Mouse (Mus musculus) right cerebral cortex, adult 18-20 months (tissue): ENCODE measurements around the gene Aldh4a1.

Source experiments
- DNase-seq: peaks from one replicate; pipeline ENCODE4 v3.0.0; 2022; ENCODE audit warnings: mixed read lengths

The Aldh4a1 gene

GRCm38 (mm10) chr4:139622373-139623282 lies at the start of gene Aldh4a1:
Aldh4a1 (plus strand) TSS chr4:139622866.
- peak; percentile 94 for DNase-seq

DNA sequence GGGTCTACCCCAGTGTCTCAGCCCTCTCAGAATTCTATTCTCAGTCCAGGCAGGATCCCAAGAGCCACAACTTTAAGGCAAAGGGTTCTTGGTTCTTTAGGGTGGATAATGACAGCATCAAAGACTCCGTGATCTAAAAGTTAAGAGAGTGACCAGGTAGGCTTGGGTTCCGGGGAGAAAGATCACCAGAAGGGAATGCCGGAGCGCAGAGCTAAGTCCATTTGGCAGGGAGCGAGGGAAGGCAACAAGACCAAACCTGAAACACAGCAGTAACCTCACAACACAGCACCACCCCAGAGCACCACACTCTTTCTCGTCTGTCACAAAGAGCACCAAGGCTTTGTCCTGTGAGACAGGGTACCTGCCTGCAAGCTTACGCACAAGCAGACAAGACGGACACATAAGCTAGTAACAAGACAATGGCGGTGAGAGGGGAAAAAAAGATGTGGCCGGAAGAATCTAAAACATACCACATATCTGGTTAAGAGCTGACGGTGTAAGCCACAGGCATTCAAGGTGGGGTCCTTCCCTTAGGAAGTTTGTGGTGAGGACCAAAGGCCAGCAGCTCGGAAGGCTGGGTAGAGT lies 49.6 kb upstream of the Aldh4a1 start:
- no peak for DNase-seq

GRCm38 (mm10) chr4:139574156-139574798 lies 48.4 kb upstream of the Aldh4a1 start:
- peak; percentile 99 for DNase-seq

- peak; percentile 65 for DNase-seq
Measured at GRCm38 (mm10) chr4:139574799-139575672, 47.6 kb upstream of the Aldh4a1 start.

DNA sequence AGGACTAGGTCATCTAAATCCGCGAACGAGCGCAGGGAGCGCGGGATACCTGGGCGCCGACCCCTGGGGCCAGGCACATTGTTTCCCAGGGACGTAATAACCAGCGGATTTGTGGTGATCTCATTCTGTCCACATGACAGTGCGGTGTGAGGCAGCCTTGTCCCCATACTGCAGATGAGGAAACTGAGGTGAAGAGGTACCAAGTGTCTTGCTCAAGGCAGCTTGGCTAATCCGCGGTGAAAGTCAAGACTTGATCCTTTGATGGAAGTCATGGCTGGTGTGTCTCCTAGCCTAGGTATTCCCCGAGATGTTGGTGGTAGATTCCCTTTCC lies 47.0 kb upstream of the Aldh4a1 start:
- DNase-seq, result no peak

DNA sequence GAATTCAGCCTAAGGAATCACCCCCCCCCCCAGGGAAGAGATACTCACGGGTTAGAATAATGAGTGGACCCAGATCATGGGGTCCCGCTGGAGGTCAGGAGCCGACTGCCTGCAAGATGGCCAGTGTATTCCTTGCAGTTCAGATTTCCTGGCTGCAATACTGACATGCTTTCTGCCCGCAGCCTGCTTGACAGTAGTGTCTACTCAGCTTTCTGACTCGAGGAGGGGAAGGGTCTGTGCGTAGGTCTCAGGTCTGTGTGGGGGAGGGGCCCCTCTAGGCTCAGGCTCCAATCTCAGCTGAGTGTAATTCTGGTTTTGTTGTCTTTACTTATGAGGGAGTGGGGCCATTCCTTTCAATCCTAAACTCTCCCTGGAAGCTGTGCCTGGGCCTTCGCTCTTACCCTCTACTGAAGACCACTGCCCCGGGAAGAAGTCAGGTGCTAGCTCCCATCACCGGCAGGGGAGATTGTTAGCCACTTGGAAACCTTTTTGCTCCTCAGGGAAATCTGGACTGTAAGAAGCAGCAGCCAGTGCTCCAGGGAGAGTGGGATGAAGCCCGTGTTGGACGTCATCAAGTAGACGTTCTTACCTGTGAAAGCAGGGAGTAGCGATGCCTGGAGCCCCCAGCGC lies 46.3 kb upstream of the Aldh4a1 start:
- no peak for DNase-seq

GRCm38 (mm10) chr4:139577006-139577405 lies 45.7 kb upstream of the Aldh4a1 start:
- DNase-seq, result no peak

DNA sequence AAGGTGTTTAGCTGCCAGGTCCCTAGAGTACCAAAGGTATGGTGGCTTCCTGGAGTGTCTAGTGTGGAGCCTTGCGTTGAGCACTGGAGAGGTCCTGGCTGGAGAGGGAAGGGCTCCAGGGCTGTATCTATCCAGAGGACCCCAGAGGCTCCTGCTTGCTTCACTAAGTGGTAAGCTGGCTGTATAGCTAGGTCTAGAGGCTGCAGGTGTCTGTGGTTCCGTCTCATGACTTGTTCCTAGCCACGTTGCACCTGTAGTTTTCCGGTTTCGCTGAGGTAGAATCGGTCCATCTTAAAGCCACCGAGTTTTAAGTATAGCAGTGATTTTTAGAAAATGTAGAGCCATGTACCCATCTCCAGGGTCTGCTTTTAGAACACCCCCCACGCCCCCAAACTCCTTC lies 44.3 kb upstream of the Aldh4a1 start:
- no peak for DNase-seq

GRCm38 (mm10) chr4:139579003-139579402 lies 43.7 kb upstream of the Aldh4a1 start:
- no peak for DNase-seq

- DNase-seq, result no peak
Measured at GRCm38 (mm10) chr4:139579466-139579865, 43.2 kb upstream of the Aldh4a1 start.

DNA sequence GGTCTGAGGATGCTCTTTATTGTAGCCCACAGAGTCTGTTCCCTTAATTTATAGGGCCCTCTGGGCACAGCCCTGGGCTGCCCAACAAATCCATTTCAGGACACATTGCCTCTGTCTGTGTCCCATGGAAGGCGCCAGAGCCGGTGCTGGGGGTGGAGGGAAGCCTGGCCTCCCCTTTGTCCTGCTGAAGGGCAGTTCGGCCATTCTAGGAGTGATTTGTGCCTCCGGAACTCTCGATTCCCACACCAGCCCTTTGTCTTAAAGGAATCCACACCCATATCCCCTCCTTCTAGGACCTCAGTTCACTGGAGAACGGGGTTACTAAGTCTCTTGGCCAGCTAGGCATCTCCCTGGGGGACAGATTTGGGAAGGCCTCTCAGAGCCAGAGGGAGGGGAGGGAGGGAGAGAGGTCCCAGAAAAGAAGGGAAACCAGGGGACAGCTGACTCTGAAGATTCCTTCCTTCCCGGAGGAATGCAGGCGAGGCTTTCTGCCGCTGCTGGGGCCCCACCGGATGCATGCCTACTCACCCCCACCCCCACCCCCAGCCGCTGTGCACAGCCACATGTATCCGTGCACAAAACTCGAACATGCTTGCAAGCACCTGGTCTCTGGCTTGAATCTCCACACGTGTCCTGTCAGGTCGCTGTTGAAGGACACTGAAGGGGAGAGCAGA lies 41.9 kb upstream of the Aldh4a1 start:
- no peak for DNase-seq

GRCm38 (mm10) chr4:139581427-139582051 lies 41.1 kb upstream of the Aldh4a1 start:
- DNase-seq, result no peak

DNA sequence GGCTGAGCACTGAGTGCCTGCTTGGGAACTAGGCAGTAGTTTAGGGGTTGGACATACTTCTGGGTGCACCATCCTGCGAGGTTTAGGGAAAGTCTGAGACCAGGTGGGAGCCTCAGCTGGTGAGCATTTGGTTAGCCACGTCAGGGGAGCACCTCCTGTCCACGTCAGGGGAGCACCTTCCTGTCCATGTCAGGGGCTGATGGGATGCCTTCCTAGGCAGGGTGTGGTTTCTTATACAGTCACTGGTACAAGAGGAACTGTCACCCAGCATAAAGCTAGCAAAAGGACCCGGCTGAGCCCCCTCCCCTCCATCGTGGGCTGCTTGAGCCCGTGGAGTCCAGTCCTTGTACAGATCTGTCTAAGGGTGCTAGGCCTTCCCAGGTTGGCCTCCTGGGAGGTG lies 40.3 kb upstream of the Aldh4a1 start:
- no peak for DNase-seq

- no peak for DNase-seq
Measured at GRCm38 (mm10) chr4:139582903-139583302, 39.8 kb upstream of the Aldh4a1 start.

GRCm38 (mm10) chr4:139583629-139584245 lies 38.9 kb upstream of the Aldh4a1 start:
- no peak for DNase-seq

- no peak for DNase-seq
Measured at GRCm38 (mm10) chr4:139584704-139585103, 38.0 kb upstream of the Aldh4a1 start.

- DNase-seq, result no peak
Measured at GRCm38 (mm10) chr4:139585713-139586112, 37.0 kb upstream of the Aldh4a1 start.

DNA sequence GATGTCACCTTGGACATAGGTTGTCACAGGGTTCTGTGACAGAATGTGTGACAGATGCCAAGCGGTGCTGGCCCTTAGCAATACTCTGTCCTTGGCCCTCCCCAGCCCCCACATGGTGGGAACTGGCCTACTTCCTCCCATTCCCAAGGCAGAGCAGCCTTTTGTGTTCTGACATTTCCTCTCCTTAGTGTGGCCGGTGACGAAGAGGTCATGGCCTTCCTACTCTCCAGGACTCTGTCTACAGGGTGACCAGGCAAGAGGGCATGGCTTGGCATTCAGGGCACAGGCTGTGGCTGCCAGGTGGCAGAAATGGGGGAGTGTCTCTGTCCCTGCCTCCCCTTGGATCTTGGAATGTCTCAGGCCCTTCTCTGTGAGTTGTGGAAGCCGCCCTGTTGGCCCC lies 35.3 kb upstream of the Aldh4a1 start:
- DNase-seq, result no peak

DNA sequence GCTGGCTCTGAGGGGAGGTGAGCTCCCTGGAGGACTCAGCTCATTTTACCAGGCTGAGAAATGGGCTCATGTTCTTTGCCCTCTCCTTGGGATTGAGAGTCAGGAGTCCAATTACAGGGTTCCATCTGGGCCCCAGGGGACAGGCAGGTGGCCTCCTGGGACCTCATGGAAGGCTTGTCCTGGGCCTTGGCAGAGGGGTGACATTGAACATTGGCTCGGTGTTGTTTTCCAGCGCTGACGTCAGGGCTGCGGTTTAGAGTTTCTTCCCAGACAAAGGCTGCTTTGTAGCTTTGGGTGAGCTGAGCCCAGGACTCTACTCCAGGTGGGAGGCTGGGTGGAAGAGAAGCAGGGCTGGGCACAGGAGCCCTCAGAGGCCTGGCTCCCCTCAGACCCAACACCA lies 34.9 kb upstream of the Aldh4a1 start:
- DNase-seq, result no peak

- DNase-seq, result no peak
Measured at GRCm38 (mm10) chr4:139589351-139590027, 33.2 kb upstream of the Aldh4a1 start.
